In genomic region chr4:89692780-89693179, GRCm38 (mm10) we compare ENCODE assay signal across 12 mouse cellular contexts. TPM values are rescaled to one million over a fixed set of nuclear protein-coding genes. Genes with fewer than 3 reads are reported as not detected.
A peak's percentile ranks its signal among the peaks of the same experiment; 100 is the strongest.
DNase-seq lines count a peak whose midpoint lies in the region; ATAC-seq and TF ChIP-seq lines count a peak whose summit lies in the region.
"Had no signal": no experiment of that assay in that cellular context is flagged by ENCODE, and none has a peak within 500 bp of the region (broad histone marks: within the 10 kb centered on the region; RNA-seq: fewer than 3 reads in every experiment).

No protein-coding gene starts in this region.

- no peaks in the 10 kb centered on the region for H3K36me3 ChIP-seq in intestine, postnatal 0 days (ENCODE audit: control insufficient read depth, insufficient read depth)
- no peaks in the 10 kb centered on the region for H3K36me3 ChIP-seq in intestine, embryonic 16.5 days (ENCODE audit: control insufficient read depth, insufficient read depth, low read length)
- H3K36me3 ChIP-seq in MEL (ENCODE audit: control insufficient read depth in 1 of 2, insufficient read depth in 2 of 2, low read length in 2 of 2), result no peaks in the 10 kb centered on the region
- H3K36me3 ChIP-seq in thymus, adult 2 months (ENCODE audit: control insufficient read depth, insufficient read depth, low read length), result no peaks in the 10 kb centered on the region
- H3K36me3 ChIP-seq: hindbrain, embryonic 15.5 days; stomach, embryonic 15.5 days had no signal

- TF ChIP-seq POLR2A in MEL (IDR thresholded peaks at IDR 0.05; ENCODE audit: control insufficient read depth in 1 of 2, insufficient read depth in 1 of 2, low read depth in 1 of 2, low read length in 2 of 2, poor library complexity in 1 of 2), result no peak
- no peak for TF ChIP-seq POLR2A in thymus, adult 2 months (IDR thresholded peaks at IDR 0.05; ENCODE audit: control insufficient read depth, extremely low read depth, insufficient read depth, low read length, poor library complexity)

- H3K4me3 ChIP-seq in intestine, postnatal 0 days (ENCODE audit: low read depth, low read length), result no peak overlapping the region
- H3K4me3 ChIP-seq in intestine, embryonic 16.5 days (ENCODE audit: low read length), result no peak overlapping the region
- H3K4me3 ChIP-seq in MEL (ENCODE audit: control insufficient read depth in 1 of 2, insufficient read depth in 1 of 2, low read depth in 2 of 2, low read length in 2 of 2), result no peak overlapping the region
- H3K4me3 ChIP-seq in thymus, adult 2 months (ENCODE audit: control insufficient read depth, insufficient read depth, low read length), result no peak overlapping the region
- H3K4me3 ChIP-seq: hindbrain, embryonic 15.5 days; stomach, embryonic 15.5 days had no signal

- DNase-seq in lung, postnatal 36 days, result peak; percentile 2
- no peak for DNase-seq in lung, postnatal 4 days
- DNase-seq in MEL (ENCODE audit: low read depth, low spot score), result peak; percentile 50
- no peak for DNase-seq in right cerebral cortex, postnatal 4 days
- DNase-seq in thymus, adult 2 months, result no peak
- DNase-seq: cerebellum, adult 9-10 months; left cerebral cortex, postnatal 4 days had no signal

- no peak overlapping the region for H3K27ac ChIP-seq in intestine, postnatal 0 days (ENCODE audit: low read depth, low read length)
- H3K27ac ChIP-seq in intestine, embryonic 16.5 days (ENCODE audit: low read length), result no peak overlapping the region
- no peak overlapping the region for H3K27ac ChIP-seq in MEL (ENCODE audit: control insufficient read depth, low read depth, low read length)
- no peak overlapping the region for H3K27ac ChIP-seq in thymus, adult 2 months (ENCODE audit: control insufficient read depth, insufficient read depth, low read length)
- H3K27ac ChIP-seq: hindbrain, embryonic 15.5 days; stomach, embryonic 15.5 days had no signal

- 29% methylated on average over 1 of the region's 1 CpGs for WGBS in intestine, postnatal 0 days
- 25% methylated on average over 1 of the region's 1 CpGs for WGBS in intestine, embryonic 16.5 days
- 31% methylated on average over 1 of the region's 1 CpGs for WGBS in thymus, adult 2 months

- no peaks in the 10 kb centered on the region for H3K79me2 ChIP-seq in MEL (ENCODE audit: control insufficient read depth, insufficient read depth, low read length, poor library complexity)

- H3K9me3 ChIP-seq in intestine, postnatal 0 days (ENCODE audit: control insufficient read depth), result no peaks in the 10 kb centered on the region
- H3K9me3 ChIP-seq in intestine, embryonic 16.5 days (ENCODE audit: control insufficient read depth, low read length), result no peaks in the 10 kb centered on the region
- H3K9me3 ChIP-seq in MEL (replicated peaks; ENCODE audit: insufficient read depth, low read length), result no peaks in the 10 kb centered on the region
- H3K9me3 ChIP-seq: hindbrain, embryonic 15.5 days; stomach, embryonic 15.5 days had no signal

- H3K4me2 ChIP-seq in intestine, postnatal 0 days (replicated peaks; ENCODE audit: low read depth), result no peak overlapping the region
- no peak overlapping the region for H3K4me2 ChIP-seq in intestine, embryonic 16.5 days (ENCODE audit: low read depth, low read length)
- H3K4me2 ChIP-seq: hindbrain, embryonic 15.5 days; stomach, embryonic 15.5 days had no signal

- H3K4me1 ChIP-seq in intestine, postnatal 0 days (replicated peaks; ENCODE audit: control insufficient read depth, insufficient read depth, low read length), result 0 out of 2 replicates have a peak, but pooled peaks cover 2% of the 10 kb centered on the region
- peaks cover 12% of the 10 kb centered on the region for H3K4me1 ChIP-seq in intestine, embryonic 16.5 days (ENCODE audit: control insufficient read depth, insufficient read depth, low read length)
- H3K4me1 ChIP-seq in MEL (ENCODE audit: control insufficient read depth in 1 of 2, insufficient read depth in 2 of 2, low read length in 2 of 2), result no peaks in the 10 kb centered on the region
- H3K4me1 ChIP-seq in thymus, adult 2 months (replicated peaks; ENCODE audit: control insufficient read depth, insufficient read depth, low read length), result no peaks in the 10 kb centered on the region; the same call in 1 of the 2 replicates

- no peak for TF ChIP-seq EP300 in MEL (IDR thresholded peaks at IDR 0.05; ENCODE audit: low read depth in 1 of 2, low read length in 2 of 2)

- peak; percentile 81 for TF ChIP-seq RAD21 in MEL (IDR thresholded peaks at IDR 0.05; ENCODE audit: low read depth, low read length)

- ATAC-seq in intestine, postnatal 0 days, result no peak
- no peak for ATAC-seq in intestine, embryonic 16.5 days
- peak; percentile 71 for ATAC-seq in inflammation-experienced regulatory T-cells, adult 6 months

- peak; percentile 62 for TF ChIP-seq CTCF in intestine, postnatal 0 days (IDR thresholded peaks at IDR 0.05; ENCODE audit: low read depth)
- TF ChIP-seq CTCF in MEL (IDR thresholded peaks at IDR 0.05 in 2 of 3, conservative IDR thresholded peaks at IDR 0.05 in 1 of 3; ENCODE audit: control insufficient read depth in 1 of 3, insufficient read depth in 1 of 3, low read depth in 2 of 3, low read length in 3 of 3, poor library complexity in 1 of 3, severe bottlenecking in 1 of 3), result peak; percentile 24 to 75 (median 39); a peak in 4 of 6 replicates
- TF ChIP-seq CTCF in thymus, adult 2 months (IDR thresholded peaks at IDR 0.05; ENCODE audit: borderline replicate concordance, control insufficient read depth, extremely low read depth, insufficient read depth, low read length, poor library complexity), result no peak

- H3K27me3 ChIP-seq in intestine, postnatal 0 days (replicated peaks; ENCODE audit: control insufficient read depth, insufficient read depth, low read length), result peaks cover 25% of the 10 kb centered on the region
- peaks cover 19% of the 10 kb centered on the region for H3K27me3 ChIP-seq in intestine, embryonic 16.5 days (replicated peaks; ENCODE audit: control insufficient read depth, insufficient read depth, low read length)
- H3K27me3 ChIP-seq in MEL (ENCODE audit: control insufficient read depth in 1 of 2, insufficient read depth in 2 of 2, low read length in 2 of 2), result no peaks in the 10 kb centered on the region; a peak in 1 of 4 replicates
- H3K27me3 ChIP-seq in thymus, adult 2 months (ENCODE audit: control insufficient read depth, insufficient read depth, low read length), result peaks cover 7% of the 10 kb centered on the region; the same call in 1 of the 2 replicates

- H3K9ac ChIP-seq in intestine, postnatal 0 days (ENCODE audit: low read depth, low read length), result no peak overlapping the region
- no peak overlapping the region for H3K9ac ChIP-seq in intestine, embryonic 16.5 days (ENCODE audit: low read depth, low read length)
- no peak overlapping the region for H3K9ac ChIP-seq in MEL (ENCODE audit: control insufficient read depth, low read depth, low read length, poor library complexity, severe bottlenecking)
- H3K9ac ChIP-seq: hindbrain, embryonic 15.5 days; stomach, embryonic 15.5 days had no signal

TF ChIP-seq in MEL, 35 proteins besides CTCF, POLR2A, EP300 and RAD21:
- TF ChIP-seq ZC3H11A (IDR thresholded peaks at IDR 0.05; ENCODE audit: low read depth, low read length), result peak; percentile 86
- TF ChIP-seq SMC3 (IDR thresholded peaks at IDR 0.05; ENCODE audit: low read depth, low read length), result peak; percentile 88
- no peak for TF ChIP-seq ETS1 (IDR thresholded peaks at IDR 0.05; ENCODE audit: low read depth, low read length)
- TF ChIP-seq MYB (IDR thresholded peaks at IDR 0.05; ENCODE audit: low read depth, low read length), result no peak

RNA-seq across cellular contexts. Expression of gene Dmrta1, which starts 13.5 kb away (rescaled TPM):
- polyA plus RNA-seq in intestine, postnatal 0 days (2015; fragmentation: Nextera tagmentation; extraction: Ambion mirVana), result not detected in 2 replicates
- 0.07 TPM in 1 of 2 replicates, not detected in the other for polyA plus RNA-seq in intestine, embryonic 16.5 days (2015; fragmentation: Nextera tagmentation; extraction: Ambion mirVana)
- total RNA-seq in MEL (2012; rRNA removed), result not detected in 2 replicates
- under 1 TPM in 1 of 2 experiments, not detected in 1; 0.08 TPM for polyA plus RNA-seq in MEL (2012; ENCODE audit: insufficient read depth in 1 of 2, insufficient read length in 2 of 2, low read depth in 1 of 2, low replicate concordance in 2 of 2, missing spikeins in 1 of 2)
- polyA plus RNA-seq in inflammation-experienced regulatory T-cells, adult 6 months (2017; shearing (Covaris generic)), result not detected
- 0.24 TPM in 2 replicates for polyA plus RNA-seq in thymus, adult 2 months (2012; rRNA removed)

Comparison
In these comparisons a context has a peak if more than half of its experiments do, and no peak if none do; other contexts are left out.
1. DNase-seq: peak in lung, postnatal 36 days (single experiment) and MEL (single experiment); none in lung, postnatal 4 days (0 of 2), right cerebral cortex, postnatal 4 days (single experiment) and thymus, adult 2 months (single experiment).